Mouse (Mus musculus) stomach, postnatal 0 days (tissue): ENCODE results near the gene Top2a.

Experiments used
- CTCF ChIP-seq: IDR thresholded peaks from 2 replicates; pipeline ENCODE4 v1.5.1; 2016; ENCODE audit warnings: antibody characterized with exemption, low read depth, mild to moderate bottlenecking, moderate library complexity
- EP300 ChIP-seq: optimal IDR thresholded peaks from 2 replicates; pipeline ENCODE3; 2016; ENCODE audit warnings: antibody characterized with exemption

GRCm38 (mm10) chr11:98961051-98961592, 62.9 kb downstream of the Top2a start:
- no peak for TF ChIP-seq EP300
- TF ChIP-seq CTCF = no peak
